Mouse (Mus musculus) kidney, postnatal 36 days (tissue): ENCODE measurements around the gene B2m.
"Not testable (repeated sequence)": the region's sequence is repeated elsewhere in the genome, so short reads cannot be mapped to it uniquely, and the experiment has no call there.

Experiments
- DNase-seq, 2 experiments: peaks; one replicate each; pipeline ENCODE4 v3.0.0; 2021 to 2022; ENCODE audit warnings: mixed read lengths in 2 of 2

Gene B2m

DNA sequence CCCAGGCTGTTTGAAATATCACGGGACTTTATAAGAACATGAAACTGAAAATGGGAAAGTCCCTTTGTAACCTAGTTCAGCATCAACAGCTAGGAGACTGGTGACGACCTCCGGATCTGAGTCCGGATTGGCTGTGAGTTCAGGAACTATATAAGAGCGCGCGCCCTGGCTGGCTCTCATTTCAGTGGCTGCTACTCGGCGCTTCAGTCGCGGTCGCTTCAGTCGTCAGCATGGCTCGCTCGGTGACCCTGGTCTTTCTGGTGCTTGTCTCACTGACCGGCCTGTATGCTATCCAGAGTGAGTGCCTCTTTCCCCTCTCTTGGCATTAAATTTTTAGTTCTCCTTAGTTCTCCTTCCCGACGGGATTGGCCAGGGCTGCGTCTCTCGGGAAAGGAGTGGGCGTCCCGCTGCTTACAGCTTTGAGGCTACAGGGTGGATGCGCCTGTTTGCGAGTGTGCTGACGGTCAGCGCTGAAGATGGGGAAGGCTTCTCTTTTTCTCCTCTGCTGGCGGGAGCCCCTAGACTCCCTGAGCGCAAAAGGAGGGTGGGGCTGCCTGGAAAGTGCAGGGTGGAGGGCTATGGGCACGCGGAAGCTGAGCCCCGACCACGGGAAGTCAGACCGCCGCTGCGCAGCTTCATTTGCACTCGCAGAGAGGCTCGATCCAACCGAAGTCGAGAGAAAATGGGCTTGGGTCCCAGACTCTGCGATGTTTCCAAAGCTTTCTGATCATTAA is at the start of gene B2m:
TSS of gene B2m (plus strand) at position 179 of the 734 bp plus-strand sequence.
- DNase-seq: peak; percentile 95 to 97

DNA sequence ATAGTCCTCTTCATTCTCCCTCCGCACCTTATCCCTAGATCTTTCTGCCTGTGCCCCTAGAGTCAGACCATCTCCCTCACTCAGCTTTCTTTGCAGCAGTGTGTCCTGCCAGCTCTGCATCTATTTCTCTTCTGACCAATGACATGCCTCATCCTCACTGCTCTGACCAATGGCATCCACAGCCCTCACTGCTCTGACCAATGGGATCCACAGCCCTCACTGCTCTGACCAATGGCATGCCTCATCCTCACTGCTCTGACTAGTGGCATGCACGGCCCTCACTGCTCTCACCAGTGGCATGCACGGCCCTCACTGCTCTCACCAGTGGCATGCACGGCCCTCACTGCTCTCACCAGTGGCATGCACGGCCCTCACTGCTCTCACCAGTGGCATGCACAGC is 49.8 kb upstream of the B2m start:
- DNase-seq: not testable (repeated sequence)

DNA sequence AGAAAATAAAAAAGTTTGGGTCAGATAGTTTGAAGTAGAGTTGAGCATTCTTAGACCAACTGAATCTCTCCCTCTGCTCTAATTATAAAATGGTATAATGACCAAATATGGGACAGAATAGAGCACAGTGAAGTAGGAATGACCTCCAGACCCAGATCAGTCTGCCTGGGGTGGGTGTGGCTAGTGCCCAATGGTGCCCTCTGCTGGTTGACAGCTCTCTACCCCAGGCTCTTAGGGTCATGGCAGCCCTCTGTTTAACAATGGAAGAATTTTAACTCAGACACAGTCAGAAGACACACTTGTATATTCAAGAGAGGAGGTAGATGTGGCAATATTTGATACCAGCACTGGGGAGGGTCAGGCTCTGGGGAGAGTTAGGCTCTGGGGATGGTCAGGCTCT is 45.4 kb upstream of the B2m start:
- DNase-seq: peak; percentile 27 to 75

DNA sequence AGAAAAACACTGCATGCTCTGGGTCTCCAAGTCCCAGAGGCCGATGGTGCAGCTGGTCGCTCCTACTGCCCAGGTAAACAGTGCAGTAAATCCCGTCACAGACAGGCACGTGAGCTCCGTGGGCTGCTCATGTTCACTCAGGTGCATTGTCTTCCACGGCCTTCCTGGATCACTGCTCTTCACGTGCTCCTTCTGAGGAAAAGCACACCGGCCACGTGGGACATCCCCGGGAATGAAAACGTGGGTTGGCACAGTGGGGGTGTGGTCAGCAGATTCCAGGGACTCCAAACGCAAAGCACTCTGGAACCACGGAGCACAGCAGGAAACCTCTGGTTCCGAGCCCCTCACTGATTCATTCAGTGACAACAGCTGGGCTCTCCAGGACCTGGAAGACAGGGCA is 39.4 kb upstream of the B2m start:
- peak; percentile 68 for DNase-seq

DNA sequence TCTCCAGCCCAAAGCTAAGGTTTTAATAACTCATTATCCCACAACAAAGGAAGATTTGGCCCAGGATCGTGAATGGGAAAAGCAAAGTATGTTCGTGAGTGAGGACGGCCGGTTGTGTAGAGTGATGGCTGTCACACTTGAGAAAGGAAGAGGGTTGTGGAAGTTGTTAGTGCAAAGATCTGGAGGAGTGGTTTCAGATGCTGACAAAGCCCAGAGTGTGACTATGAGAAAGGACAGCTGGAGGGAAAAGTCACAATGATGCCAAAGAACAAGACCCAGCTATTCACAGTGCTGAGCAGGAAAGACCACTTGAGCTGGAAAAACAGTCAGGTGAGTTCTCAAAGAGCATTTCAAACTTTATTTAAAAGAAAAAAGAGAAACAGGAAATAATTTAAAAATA is 37.8 kb upstream of the B2m start:
- DNase-seq: no peak

DNA sequence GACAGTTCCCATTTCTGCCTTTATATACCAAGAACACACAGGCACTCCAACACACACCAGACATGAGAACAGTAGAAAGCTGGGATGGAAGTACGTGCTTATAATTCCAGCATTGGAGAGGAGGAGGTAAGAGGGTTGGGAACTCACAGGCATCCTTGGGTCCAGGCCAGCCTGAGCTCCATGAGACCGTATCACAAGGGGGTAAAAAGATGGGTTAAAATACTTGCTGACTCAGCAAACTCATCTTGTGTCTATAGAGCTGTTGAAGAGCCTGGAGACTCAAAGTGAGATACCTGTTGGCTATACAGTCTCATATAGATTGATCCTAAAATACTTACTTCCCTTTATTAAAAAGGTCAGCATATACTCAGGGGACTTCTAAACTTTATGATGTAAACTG is 30.6 kb upstream of the B2m start:
- DNase-seq: no peak

DNA sequence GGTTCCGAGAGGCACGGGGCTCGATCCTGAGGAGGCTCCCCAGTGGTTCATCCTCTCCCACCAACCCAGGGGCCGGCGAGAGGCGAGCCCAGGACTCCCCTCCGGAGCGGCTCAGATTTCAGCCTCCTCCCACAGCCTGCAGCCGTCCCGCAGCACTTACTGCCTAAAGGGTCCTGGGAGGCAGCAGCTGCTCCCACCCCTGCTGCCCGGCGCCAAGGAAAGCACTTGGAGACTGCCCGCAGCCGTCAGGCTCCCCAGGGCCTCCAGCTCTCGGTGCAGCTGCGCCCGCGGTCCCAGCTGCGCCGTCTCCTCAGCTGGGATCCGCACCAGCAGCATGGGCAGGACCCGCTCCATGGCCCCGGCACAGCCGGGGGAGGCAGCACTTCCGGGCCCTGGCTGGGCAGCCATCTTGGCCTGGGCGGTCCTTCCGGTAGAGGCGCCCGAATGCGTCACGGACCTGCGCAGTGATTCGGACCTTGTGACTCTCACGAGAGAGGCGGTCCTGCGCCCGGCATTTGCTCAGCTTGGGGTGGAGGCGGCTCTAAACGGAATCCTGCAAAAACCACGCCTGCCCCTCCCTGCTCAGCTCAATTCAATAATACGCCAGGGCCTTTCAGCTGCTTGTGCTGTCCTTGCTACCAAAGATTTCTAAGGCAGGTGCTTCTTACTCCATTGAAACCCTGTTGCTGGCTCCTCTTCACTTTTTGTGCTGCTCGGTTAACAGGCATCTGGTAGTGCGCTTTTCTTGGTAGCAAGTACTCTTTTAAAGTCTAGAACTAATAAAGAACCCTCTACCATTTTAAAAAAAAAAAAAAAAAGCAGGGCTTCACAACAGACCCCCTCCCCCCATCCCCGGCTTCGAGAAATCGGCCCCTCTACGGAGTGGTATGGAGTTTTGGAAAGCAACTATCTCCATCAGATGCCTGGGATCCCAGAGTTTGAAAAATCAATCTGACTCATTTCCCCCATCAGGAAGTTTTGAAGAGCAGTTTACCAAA is 29.2 kb upstream of the B2m start, which contains the start of gene Spg11:
TSS of gene Spg11 (minus strand) at position 426 of the 998 bp plus-strand sequence.
- peak; percentile 98 for DNase-seq

DNA sequence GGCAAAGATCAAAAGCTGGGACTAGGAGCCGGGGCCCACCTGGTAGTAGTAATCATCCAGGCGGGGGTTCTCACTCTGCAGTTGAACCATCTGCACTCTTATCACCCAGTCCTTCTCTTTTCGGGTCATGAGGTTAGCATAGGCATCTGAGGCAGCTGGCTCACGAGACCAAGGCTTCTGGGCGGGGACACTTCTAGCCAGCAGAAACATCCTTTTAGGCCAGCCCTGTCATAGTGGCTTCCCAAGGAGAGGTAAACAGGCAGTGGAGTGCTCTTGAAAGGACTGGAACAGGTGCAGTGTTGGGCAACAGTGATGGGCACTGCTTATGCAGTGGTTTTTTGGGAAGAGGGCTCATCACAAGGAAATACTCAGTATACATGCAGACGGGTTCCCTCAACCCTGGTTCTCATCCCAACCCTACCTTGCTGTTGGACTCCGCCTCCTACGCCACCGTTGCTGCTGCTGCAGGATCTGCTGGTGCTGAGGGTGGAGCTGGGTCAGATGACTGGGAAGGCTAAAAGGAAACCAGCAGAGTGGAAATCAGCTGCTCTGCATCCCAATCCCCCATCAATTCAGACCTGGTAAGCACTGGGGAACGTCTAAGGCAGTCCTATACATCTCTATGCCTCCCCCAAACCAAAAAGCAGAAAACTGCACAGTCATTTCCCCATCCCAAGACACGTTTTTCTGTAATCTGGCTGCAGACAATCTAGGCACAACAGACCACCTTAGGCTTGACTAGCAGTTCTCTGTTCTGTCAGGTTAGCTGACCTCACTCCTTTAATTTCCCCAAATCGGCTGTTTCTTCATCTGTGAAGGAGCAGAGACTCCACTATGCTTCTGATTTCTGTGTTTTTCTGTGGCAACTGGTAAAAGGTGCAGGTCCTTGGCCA is 21.6 kb upstream of the B2m start:
- DNase-seq: no peak

DNA sequence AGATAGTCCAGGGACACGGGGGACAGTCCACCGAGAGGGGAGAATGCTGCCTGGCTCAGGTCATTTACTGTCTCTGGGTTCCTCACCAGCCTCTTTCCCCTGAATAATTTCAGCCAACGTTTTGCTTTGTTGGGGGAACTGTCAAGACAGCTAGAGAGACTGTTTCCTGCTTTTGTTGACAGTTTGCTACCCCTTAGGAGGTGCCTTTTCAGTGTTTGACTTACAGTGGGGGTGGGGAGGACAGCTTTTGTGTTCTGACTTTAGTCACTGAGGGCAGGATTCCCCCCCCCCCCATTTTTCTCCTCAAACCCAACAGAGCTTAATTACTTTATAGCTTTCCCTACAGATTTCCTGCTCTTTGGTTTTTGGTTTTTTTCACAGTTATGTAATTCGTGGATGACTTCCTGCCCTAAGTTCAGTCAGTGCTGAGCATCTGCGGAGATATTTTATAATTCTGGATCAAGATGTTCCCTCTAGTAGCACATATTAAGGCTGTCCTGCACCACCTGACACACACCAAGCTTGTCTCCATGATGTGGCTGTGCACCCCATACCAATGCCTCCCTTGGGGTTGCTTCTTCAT is 20.6 kb upstream of the B2m start:
- no peak for DNase-seq

DNA sequence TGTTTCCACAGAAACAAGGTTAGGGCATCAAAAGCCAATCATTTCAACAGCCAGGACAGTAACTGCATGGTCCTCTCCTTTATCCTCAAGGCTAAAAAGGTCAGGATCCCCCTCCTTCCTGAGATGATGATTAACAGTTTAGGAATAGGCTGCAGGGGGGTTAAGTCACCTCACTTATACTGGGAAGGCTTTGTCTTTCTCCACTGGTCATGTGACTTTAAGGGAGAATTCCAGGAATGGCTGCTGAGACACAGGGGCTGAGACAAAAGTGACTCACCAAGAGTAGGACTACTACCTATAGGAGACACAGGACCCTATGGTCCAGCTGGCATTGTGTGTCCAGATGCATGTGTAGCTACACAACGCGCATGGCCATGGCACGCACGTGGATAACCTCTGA is 19.9 kb upstream of the B2m start:
- DNase-seq: no peak

DNA sequence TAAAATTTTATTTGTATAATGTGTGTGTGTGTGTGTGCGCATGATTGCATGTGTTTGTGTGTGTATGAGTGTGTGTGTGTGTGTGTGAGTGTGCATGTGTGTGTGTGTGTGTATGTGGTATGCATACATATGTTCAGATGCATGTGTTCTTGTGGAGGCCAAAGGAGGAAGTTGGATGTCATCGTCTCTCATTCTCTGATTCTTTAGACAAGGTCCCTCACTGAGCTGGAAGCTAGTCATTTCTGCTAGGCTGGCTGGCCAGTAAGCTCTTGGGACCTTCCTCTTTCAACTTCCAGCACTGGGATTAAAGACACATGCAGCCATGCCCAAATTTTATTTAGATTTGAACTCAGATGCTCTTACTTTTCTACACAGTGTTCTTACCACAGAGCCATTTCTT is 15.4 kb upstream of the B2m start:
- DNase-seq: no peak

DNA sequence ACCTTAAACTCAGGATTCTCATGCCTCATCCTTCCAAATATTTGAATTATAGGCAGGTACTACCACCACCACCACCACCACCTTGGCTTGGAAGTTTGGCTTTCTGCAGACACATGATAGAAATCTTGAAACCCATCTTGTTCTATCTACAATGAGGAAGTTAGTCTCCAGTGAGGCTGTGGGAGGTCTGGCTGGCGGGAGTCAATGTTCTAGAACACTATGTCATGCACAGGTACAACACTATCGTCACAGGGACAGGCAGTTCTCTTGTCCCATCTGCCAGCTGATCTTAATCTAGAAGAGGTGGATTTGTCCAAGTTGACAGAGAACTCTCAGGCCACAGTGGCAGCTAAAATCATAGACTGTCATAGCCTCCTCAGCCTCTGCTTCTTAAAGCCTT is 14.9 kb upstream of the B2m start:
- no peak for DNase-seq

DNA sequence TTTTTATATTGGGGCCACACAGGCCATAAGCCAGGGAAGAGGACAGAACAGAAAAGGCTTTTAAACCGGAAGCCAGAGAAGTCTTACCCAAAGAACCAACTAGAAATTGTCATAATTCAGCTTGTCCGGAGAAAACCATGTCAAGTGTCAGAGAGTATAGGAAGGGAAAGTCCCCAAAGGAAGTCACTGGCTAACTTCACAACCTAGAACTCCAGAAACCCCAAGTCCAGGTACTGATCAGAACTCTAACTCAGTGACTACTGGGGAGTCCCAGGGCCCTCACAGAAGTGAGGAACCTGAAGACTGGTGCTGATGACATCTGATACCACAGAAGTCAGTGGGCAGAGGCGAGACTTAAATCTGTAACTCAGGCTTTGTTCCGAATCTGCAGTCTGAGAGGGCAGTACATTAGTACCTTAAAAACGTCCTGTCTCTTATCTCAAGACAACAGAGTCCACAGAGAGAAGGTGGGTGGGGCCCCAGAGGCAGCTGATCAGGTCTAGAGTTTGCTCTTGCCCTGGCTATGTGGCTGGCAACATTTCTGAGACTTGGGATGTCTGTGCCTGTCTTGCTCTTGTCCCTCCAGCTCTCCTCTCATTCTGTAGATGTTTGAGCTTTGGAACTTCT is 9.5 kb upstream of the B2m start:
- no peak for DNase-seq

DNA sequence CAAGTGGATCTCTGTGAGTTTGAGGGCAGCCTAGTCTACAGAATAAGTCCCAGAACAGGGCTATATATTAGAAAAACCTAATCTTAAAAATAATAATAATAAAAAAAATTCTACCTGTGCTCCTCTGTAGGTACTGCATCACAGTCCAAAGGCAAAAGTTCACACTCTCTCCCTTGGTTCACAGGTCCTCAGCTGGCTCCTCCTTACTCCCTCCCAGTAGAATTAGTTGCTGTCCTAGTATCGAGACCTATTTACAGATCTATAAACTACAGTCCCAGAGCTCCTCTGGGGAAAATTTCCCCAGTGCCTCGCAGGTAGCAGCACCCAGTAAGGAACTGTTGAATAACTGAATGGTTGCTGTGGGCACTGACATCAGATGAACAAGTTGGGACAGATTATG is 6.7 kb upstream of the B2m start:
- no peak for DNase-seq

DNA sequence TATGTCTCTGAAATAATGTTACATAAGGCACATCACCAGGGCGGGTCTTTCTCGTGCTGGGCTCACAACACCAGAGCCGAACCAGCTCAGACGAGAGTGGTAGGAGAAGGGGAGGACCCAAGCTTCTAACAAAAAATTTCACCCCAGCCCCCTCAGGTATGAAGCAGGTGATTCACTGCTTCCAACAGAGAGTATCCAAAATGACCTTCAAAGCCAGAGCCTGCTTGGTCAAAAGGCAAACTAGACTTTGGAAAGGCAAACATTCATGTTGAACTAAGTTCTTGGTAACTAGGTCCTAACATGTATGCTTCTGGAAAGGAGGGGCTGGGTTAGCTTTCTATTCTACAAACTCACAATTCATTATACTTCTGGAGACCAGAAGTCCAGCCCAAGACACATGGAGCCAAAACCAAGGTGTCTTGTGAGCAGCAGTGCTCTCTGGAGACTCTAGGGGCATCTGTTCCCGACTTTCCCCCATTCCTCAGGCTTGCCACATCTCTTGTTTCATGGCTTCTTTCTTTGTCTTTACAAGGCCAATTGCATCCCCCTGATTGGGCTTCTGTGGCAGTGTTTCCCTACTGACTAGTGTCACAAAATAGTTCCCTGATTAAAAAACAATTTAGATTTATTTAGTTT is 6.0 kb upstream of the B2m start:
- DNase-seq: no peak

DNA sequence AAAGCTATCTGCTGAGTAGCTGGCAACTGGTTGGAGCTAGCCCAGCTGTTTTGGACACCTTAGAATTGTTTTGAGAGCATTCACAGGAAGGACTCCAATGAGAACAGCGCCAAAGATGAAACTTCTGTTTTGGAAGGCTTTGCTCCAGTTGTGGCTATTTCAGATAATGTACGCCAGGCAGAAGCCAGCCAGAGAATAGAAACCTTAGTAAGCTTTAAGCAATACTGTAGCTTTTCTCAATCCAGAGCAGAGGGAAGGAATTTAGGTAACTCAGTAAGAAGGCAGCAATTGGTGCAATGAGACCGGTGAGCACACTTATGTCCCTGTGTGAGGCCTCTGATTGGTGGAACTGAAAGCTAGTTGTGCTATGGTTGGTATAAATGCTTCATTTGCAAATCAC is 4.4 kb upstream of the B2m start:
- DNase-seq: no peak

DNA sequence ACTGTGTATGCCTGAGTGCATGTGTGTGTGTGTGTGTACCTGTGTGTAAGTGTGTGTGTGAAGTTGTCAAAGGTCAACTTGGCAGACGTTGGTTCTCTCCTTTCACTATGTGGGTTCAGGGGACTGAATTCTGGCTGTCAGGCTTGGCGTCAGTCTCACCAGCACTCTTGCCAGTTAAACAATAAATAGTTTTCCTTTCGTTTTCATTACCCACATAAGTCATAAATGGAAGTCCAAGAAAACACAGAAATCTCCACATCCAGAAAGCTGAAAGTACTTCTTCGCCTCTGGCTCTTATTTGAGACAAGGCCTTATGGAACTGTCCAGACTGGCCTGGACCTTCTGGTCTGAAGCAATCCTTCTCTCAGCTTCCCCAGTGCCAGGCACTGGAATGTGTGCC is 1.7 kb upstream of the B2m start:
- DNase-seq: no peak

DNA sequence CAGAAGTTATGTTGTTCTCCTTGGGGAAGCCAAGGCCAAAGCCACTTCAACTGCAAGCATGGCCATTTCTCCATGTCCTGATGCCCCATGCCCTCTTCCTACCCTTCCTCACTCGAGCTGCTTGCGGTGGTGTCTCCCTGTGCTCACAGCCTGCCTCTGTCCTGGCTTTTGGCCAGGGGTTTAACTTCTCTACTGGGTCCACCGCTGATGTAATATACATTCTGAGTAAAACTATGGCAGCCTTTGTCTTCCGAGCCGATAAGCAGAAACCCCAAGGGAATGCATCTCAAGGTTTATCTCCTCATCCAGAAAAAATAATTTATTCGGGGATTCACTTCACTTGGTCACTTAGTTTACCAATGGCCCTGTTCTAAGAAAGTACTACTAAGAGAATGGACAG is 799 bp upstream of the B2m start:
- peak; percentile 12 to 36 for DNase-seq

DNA sequence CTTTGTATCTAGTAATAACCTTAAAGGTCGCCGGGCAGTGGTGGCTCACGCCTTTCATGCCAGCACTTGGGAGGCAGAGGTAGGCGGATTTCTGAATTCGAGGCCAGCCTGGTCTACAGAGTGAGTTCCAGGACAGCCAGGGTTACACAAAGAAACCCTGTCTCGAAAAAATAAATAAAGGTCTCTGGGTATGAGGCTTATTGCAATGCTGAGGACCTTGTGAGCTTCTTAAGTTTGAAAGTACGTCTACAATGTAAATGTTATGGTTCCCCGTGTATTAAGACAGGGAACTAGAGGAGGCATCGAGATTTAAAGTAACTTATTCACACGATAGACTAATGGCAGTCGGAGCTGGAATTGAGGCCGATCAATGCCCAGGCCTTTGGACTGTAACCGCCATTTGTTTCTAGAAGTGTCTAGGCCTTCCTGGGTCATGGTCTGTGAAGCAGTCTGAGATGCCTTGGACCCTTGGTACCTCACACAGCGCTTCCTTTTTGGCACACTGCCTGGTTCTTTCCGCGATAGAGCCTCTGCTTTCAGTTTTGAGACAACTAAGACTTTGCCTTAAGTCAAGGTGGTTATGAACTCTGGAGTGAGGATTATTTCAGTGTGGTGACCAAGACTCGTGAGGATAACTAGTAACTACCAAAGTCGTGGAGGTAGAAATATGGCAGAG is 894 bp downstream of the B2m start:
- DNase-seq: peak; percentile 89 to 90

DNA sequence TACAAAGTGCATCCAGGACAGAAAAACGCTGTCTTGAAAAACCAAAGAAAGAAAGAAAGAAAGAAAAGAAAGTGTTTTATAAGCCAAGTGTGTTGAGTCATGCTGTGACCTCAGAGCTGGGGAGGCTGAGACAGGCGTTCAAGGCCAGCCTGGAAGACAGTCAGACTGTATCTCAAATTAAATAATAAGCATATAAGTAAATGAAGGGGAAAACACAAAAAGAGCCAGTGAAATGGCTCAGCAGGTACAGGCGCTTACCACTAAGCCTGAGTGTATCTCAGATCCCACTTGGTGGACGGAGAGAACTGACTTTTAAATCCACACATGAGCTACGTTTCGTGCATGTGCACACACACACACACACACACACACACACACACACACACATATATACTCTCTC is 1.8 kb downstream of the B2m start:
- DNase-seq: no peak

DNA sequence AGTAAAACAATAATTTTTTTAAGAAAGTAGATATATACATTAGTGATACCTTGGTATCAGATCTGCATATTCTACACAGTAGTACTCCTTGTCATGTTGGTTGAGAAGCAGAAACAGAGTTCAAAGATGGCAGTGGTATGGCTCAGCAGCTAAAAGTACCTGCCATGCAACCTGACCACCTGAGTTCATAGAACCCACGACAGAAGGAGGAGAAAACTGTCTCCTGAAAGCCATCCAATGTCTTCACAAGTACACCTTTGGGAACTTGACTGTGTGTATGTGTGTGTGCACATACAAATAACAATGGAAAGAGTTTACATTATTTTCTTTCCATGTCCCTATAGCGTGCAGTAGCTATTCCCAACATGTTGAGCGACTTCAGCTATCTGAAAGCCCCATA is 2.2 kb downstream of the B2m start:
- DNase-seq: no peak
